Mouse (Mus musculus) heart, postnatal 36 days (tissue): ENCODE measurements around the gene Slc44a4. TPM values are rescaled to one million over a fixed set of nuclear protein-coding genes. Genes with fewer than 3 reads are reported as not detected.

Experiments used
- DNase-seq, 2 experiments: peaks; one replicate each; pipeline ENCODE4 v3.0.0; 2021 to 2022
- intact Hi-C: fragments of 180-260 bp; cut with DNase I; formaldehyde crosslinking; loops from one replicate; pipeline ENCODE4 v1.15.1; 2025
- total RNA-seq, 2 experiments: library from RNA; stranded (reverse); gene quantifications; 2 replicates each; pipeline ENCODE4 v1.2.3; 2021

Slc44a4 gene
- not detected for total RNA-seq

DNA sequence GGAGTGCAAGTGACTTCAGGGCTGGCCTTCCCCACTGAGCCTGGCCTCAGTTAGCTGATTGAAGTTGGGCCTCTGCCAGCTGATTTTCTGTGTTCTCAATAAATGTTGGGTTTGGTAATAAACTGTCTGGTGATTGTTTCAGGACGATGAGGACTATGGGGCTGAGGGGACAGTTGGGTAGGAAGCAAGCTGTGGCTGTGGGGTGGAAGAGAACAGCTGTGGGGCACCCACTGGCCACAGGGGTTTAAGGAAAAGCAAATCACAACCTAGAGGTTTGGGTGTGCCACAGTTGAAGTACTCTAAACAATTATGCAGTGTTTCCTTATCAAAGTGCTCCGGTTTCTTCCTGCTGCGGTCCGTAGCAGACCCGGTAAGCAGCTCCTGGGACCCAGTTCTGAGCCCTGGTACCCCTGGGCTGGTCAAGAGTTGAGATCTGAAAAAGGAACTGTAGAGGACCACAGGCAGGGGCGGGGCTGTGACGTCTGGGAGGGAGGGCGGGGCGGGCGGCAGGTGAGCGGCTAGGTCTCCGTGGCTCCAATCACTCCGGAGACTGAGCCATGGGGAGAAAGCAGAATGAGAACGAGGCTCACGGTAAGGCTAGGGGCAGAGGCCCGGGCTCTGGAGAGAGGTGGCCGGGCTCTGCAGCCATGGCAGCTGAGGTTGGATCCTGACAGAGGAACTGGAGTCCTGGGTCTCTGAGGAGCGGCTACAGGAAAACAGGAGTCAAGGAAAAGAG, at the start of gene Slc44a4:
Gene Slc44a4 (plus strand): TSS at position 537 of the 736 bp plus-strand sequence.
- intact Hi-C loops = no loop called here
- no peak for DNase-seq

GRCm38 (mm10) chr17:34865981-34866380, 48.3 kb upstream of the Slc44a4 start:
- DNase-seq = no peak
- intact Hi-C loops = no loop called here

DNA sequence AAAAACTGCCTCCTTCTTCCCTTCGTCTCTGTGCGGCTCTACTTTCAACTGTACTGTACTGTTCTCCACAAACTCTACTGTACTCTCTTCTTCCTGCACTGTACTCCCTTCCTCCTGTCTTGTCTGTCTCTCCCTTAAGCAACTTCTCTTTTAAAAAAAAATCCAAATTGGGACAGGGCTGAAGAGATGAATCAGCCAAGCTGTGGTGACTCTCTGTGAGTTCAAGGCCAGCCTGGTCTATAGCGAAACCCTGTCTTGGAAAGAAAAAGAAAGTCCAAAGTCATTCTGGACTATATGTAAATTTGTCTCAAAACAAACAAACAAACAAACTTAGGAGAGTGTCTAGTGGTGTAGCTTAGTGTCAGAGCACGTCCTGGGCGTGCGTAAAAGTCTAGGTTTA, 39.9 kb upstream of the Slc44a4 start:
- intact Hi-C loops = no loop called here
- no peak for DNase-seq

DNA sequence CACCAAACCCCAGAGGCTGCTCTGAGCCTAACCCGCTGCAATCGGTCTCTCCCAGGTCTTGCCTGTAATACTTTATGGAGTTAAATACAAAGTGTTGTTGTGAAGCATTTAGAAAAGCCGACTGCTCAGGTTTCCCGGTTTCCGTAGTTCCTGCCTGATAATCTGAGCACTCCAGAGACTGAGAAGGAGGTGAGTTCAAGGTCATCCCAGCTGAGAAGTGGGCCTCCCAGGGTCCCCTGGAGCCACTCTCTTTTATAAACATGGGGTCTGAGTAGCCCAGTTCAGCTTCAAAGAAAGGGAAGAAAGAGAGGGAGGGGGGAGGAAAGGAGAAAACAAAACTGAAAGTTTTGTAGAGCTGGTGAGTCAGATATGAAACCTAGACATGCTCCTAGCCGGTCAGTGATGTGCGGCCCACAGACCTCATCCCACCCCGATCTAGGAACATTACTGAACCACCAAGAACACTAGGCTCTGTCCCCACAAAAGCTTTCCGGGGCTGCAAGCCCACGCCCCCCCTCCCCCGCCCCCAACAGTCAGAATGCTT, 34.9 kb upstream of the Slc44a4 start, which contains the start of gene Zbtb12:
Gene Zbtb12 (plus strand): TSS at position 148 of the 544 bp plus-strand sequence.
- no peak for DNase-seq
- intact Hi-C loops = no loop called here

DNA sequence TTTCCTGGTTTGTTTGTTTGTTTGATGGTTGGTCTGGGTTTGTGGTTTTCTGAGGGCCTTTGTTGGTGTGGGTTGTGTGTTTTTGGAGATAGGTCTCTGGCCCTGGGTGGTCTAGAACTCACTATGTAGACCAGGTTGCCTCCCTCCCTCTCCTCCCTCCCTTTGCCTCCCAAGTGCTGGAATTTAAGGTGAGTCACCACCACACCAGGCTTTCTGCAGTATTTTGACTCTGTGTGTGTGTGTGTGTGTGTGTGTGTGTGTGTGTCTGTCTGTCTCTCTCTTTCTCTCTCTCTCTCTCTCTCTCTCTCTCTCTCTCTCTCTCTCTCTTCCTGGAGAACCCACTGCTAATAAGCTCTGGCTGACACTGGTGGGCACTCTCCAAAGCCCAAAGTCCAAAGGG, 33.1 kb upstream of the Slc44a4 start:
- intact Hi-C loops = no loop called here
- no peak for DNase-seq

DNA sequence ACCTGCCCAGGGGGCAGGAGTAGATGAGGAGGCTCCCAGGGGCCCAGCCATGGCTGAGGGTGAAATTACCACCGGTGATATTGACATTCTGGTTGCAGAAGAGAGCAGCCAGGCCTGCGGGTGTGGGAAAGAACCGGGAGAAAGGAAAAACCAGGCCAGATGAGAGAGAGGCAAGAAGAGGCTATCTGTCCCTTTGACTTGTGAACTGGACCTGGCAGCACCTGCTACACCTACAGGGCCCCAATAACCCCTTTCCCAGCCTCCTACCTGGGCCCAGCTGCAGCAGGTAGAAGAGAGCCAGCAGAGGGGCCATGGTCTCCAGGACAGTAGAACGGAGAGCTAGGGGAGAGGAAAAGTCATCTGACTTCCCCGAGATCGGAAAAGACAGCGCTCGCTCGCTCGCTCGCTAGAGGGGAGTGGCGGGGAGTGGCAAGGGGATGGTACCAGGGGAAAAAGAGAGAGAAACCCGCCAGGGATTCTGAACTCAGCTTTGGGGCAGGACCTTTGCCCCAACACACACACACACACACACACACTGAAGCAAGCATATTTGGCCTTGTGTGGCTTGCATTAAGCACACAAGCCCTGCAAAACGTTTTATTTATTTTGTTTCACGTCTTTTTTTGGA, 32.5 kb upstream of the Slc44a4 start, which contains the start of gene Gm20547:
Gene Gm20547 (minus strand): TSS at position 360 of the 628 bp plus-strand sequence.
- intact Hi-C loops = no loop called here

GRCm38 (mm10) chr17:34883332-34883731, 30.9 kb upstream of the Slc44a4 start:
- no peak for DNase-seq
- intact Hi-C loops = no loop called here

More for the DNA sequence above, 32.5 kb upstream of the Slc44a4 start, which contains the start of gene Gm20547:
- DNase-seq = no peak

DNA sequence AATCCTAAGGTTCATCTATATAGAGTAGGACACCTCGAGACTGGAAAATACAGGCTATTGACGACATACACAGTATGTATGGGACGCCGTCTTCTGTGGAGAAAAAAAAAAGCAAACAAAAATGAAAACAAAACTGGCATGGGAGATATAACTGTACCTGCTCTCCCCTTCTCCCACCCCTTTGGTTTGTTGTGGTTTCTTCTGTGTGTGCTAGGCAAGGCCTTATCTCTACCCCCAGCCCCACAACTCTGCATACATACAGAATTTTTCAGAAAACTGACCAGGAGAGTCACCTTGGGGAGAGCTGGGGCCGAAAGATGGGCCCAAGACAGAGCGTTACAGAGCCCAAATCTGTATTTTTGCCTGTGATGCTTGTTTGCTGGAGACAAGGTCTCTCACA, 29.6 kb upstream of the Slc44a4 start:
- intact Hi-C loops = no loop called here
- no peak for DNase-seq

DNA sequence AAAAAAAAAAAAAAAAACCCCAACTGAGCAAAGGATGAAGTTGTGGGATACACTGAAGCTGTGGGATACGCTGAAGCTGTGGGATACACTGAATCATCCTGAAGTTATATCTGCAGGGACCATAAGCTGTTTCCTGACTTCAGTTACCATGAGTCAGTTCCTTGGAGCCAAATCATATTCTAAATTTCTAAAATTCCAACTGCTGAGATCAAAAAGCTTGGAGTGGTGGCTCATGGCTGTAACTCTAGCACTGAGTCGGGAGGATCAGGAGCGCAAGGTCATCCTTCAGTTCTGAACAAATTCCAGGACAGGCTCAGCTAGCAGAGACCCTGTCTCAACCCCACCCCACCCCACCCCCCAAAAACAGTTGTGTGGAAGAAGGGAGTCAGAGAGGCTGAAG, 28.7 kb upstream of the Slc44a4 start:
- no peak for DNase-seq
- intact Hi-C loops = no loop called here

GRCm38 (mm10) chr17:34887942-34888341, 26.3 kb upstream of the Slc44a4 start:
- intact Hi-C loops = no loop called here
- DNase-seq = no peak

GRCm38 (mm10) chr17:34890074-34890743, 24.1 kb upstream of the Slc44a4 start:
- intact Hi-C loops = loop anchor here (5.0 to 10.0 kb wide), 2 partner anchors 355 to 893 kb away; partner anchors contain the start of gene Ddx39b
- DNase-seq = no peak

DNA sequence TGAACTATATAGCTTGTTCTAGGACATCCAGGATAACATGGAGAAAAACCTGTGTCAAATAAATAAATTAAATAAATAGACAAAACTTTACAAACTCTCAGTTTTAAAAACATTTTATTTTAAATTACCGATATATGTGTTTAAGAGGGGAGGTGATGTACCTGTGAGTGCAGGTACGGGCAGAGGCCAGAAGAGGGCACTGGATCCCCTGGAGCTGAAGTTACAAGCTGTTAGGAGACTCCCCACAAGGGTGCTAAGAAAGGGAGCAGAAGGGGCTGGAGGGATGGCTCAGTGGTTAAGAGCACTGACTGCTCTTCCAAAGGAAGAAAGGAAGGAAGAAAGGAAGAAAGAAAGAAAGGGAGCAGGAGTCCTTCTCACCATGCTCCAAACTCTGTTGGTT, 22.9 kb upstream of the Slc44a4 start:
- DNase-seq = no peak
- intact Hi-C loops = loop anchor here (5.0 to 10.0 kb wide), 2 partner anchors 353 to 894 kb away; partner anchors contain the start of gene Ddx39b

DNA sequence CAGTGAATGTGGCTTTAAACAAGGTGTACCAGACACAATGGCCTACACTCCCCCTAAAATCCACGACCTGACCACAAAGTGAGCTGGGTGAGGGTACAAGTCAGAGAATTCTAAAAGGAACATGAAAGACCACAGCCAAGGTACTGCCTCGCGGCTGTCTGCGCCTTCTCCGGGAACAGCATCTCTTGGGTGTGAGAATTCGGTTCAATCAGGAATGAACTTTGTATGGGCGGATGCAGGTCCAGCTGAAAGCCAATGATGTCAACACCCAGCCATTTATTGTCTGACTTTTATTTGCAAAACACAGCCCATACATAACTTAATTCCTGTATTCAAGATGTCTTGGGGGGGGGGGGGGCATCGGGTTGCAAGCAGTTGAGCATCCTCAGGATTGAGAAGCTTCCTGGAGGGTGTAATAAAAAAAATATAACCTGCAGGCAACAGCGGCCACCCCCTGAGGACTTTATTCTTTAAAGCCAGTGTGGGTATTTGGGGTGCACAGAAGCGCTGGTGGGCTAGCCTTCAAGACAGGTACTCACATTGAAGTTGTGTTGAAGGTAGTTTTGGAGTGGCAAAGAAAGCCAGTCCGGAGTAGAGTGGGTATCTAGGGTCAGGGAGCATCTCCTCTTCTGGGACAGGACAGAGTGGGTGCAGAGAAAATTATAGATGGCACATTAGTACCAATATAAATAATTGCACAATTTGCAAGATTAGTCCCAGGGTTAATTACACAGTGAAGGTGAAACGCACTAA, 21.0 kb upstream of the Slc44a4 start:
- no peak for DNase-seq
- intact Hi-C loops = loop anchor here (2.0 to 10.0 kb wide), 3 partner anchors 36 to 896 kb away; partner anchors contain the start of gene Ddx39b

- intact Hi-C loops = loop anchor here (5.0 to 10.0 kb wide), 2 partner anchors 351 to 897 kb away; partner anchors contain the start of gene Ddx39b
- peak; percentile 93 to 94 for DNase-seq
Measured at GRCm38 (mm10) chr17:34894074-34894597, 20.1 kb upstream of the Slc44a4 start.

DNA sequence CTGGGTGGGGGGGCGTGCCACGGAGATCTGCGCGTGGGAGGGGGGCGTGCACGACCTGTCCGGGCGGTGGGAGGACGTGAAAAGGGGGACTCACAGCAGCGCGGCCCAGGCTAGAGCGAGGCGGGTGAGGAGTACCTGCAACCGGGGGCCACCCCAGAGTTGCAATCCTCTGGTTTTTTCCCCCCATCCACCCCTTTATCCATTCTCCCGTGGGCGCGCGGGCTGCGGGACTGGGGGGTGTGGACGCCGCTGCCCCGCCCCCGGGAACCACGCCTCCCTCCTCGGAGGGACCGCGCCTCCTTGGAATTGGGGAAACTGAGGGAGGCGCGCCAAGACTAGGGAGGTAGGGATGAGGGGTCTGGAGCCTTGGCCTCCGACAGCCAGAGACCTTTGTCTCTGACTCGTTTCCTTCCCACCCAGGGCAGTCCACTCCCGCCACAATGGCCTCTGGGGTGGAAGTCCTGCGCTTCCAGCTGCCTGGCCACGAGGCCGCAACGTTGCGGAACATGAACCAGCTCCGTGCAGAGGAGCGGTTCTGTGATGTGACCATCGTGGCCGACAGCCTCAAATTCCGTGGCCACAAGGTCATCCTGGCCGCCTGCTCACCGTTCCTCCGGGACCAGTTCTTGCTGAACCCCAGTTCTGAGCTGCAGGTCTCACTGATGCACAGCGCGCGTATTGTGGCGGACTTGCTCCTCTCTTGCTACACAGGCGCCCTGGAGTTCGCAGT, 19.3 kb upstream of the Slc44a4 start:
- DNase-seq = peak; percentile 62 to 66
- intact Hi-C loops = loop anchor here (5.0 to 10.0 kb wide), 3 partner anchors 288 to 898 kb away; partner anchors contain the start of gene Ddx39b

- intact Hi-C loops = loop anchor here (5.0 to 10.0 kb wide), 2 partner anchors 288 to 349 kb away; partner anchors contain the start of gene Ddx39b
- no peak for DNase-seq
Measured at GRCm38 (mm10) chr17:34895724-34896123, 18.5 kb upstream of the Slc44a4 start.

DNA sequence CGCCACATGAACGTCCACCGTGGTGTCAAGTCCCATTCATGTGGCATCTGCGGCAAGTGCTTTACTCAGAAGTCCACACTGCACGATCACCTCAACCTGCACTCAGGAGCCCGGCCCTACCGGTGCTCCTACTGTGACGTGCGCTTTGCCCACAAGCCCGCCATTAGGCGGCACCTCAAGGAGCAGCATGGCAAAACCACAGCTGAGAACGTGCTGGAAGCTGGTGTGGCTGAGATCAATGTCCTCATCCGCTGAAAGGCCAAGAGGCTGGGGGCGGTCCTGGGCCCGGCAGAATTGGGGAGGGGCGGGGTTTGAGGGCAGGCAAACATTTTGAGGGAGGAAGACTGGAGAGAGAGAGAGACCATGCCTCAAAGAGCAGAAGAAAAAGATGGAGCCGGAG, 17.9 kb upstream of the Slc44a4 start:
- DNase-seq = no peak
- intact Hi-C loops = loop anchor here (5.0 to 10.0 kb wide), 2 partner anchors 289 to 348 kb away; partner anchors contain the start of gene Ddx39b

DNA sequence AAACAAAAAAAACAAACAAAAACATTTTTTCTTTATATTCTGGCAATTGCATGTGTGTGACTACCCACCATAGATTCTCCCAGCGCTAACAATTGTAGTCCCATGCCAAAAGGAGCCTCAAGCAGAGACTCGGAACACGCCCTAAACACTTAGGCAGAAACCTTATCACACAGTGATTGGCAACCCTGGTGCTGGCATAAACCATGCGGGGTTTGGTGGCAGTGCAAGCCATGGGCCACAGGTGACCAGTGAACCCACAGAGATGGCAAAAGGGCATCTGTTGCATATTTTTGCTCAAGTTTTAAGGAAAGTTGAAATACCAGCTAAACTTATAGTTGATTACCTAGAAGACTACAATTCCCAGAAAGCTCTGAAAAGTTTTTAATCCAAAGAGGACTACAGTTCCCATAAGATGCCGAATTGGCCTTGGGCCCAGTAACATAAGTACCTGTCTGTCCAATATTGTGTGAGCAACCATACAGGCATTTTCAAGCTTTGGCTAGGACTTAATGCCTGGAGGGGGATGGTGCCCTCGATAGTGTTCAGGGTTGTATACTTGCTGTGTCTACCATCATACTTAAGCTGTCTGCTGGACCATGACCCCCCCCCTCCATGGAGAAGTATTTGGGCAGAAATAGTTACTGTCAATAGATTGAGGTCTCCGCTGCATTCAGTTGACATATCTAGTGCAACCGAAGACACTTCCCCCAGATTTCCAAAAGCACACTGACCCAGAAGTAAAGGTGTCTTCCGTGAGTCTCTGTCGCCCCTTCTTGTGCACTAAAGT, 16.7 kb upstream of the Slc44a4 start:
- no peak for DNase-seq

More for the DNA sequence above, 16.7 kb upstream of the Slc44a4 start:
- intact Hi-C loops = loop anchor here (2.0 to 10.0 kb wide), 4 partner anchors 33 to 347 kb away; partner anchors contain the start of genes Ddx39b and Neu1
